8 mouse cellular contexts compared by ENCODE assay signal in the genomic region with DNA sequence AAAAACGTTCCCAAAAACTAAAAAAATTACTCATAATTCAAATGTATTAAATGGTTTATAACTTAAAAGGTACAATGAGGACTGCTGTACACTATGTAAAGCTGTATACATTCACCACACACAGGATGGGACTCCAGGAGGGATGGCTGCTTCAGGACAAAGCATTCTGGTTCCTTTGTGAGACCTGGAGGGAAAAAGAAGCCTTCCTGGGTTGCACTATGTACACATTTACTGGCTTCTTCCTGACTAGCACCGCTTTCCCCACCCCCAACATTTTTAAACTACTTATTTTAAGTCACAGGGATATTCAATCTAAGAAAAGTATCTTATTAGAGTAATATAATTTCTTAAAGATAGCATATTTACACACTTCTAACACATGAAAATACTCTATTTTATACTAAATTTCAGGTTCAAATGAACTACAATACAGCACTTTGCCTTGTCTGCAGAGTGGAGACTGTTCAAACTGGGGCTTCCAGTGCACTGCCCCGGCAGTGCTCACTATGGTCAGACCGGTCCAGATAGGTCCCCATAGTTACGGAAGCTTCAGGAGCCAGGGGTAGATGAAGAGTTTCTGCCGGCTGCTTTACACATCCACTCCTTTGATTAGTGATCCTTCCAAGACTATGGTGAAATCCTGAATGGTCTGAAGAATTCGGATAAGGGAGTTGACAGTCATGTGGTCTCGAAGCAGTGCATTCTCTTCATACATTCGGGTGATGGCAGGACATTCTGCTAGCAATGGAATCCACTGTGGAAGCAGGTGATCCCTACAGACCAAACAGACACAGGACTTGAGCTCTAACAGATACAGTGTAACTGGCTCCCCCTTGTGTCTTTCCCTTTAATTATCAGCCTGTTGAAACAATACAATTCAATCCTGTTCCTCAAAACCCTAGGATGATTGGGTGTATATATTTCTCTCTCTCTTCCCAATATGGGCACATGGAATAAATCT. TPM values are rescaled to one million over a fixed set of nuclear protein-coding genes. Genes with fewer than 3 reads are reported as not detected.
A peak's percentile ranks its signal among the peaks of the same experiment; 100 is the strongest.
DNase-seq lines count a peak whose midpoint lies in the region; ATAC-seq and TF ChIP-seq lines count a peak whose summit lies in the region.

No protein-coding gene starts in this region.

- H3K4me2 ChIP-seq in embryonic facial prominence, embryonic 14.5 days (ENCODE audit: low read depth, low read length), result no peak overlapping the region
- no peak overlapping the region for H3K4me2 ChIP-seq in kidney, embryonic 15.5 days

- peak; percentile 27; the same call in 1 of the 2 replicates for TF ChIP-seq CTCF in cerebellum, adult 2 months (IDR thresholded peaks at IDR 0.05; ENCODE audit: borderline replicate concordance, insufficient read depth, low read depth, low read length)
- peak; percentile 5 for TF ChIP-seq CTCF in ES-Bruce4 (IDR thresholded peaks at IDR 0.05; ENCODE audit: low read depth, low read length)

- H3K27me3 ChIP-seq in cerebellum, adult 2 months (ENCODE audit: control insufficient read depth, insufficient read depth, low read length), result no peaks in the 10 kb centered on the region
- H3K27me3 ChIP-seq in ES-Bruce4 (ENCODE audit: control insufficient read depth, insufficient read depth, low read length, poor library complexity, severe bottlenecking), result no peaks in the 10 kb centered on the region
- no peaks in the 10 kb centered on the region for H3K27me3 ChIP-seq in embryonic facial prominence, embryonic 14.5 days (replicated peaks; ENCODE audit: control insufficient read depth, insufficient read depth, low read length)
- no peaks in the 10 kb centered on the region for H3K27me3 ChIP-seq in kidney, embryonic 15.5 days

- H3K9ac ChIP-seq in ES-Bruce4 (ENCODE audit: low read depth, poor library complexity, severe bottlenecking), result peak overlapping the region; percentile 97
- no peak overlapping the region for H3K9ac ChIP-seq in embryonic facial prominence, embryonic 14.5 days (ENCODE audit: low read depth, low read length)
- no peak overlapping the region for H3K9ac ChIP-seq in kidney, embryonic 15.5 days

- no peak overlapping the region for H3K4me3 ChIP-seq in cerebellum, adult 2 months (replicated peaks; ENCODE audit: insufficient read depth, low read depth, low read length)
- H3K4me3 ChIP-seq in ES-Bruce4 (ENCODE audit: low read depth, low read length), result peak overlapping the region; percentile 96
- H3K4me3 ChIP-seq in embryonic facial prominence, embryonic 14.5 days (ENCODE audit: low read depth, low read length), result no peak overlapping the region
- no peak overlapping the region for H3K4me3 ChIP-seq in kidney, embryonic 15.5 days (replicated peaks)

- no peak for TF ChIP-seq EP300 in ES-Bruce4 (IDR thresholded peaks at IDR 0.05; ENCODE audit: insufficient read depth, low read depth, low read length)

- TF ChIP-seq POLR2A in cerebellum, adult 2 months (IDR thresholded peaks at IDR 0.05; ENCODE audit: borderline replicate concordance, insufficient read depth, low read length), result no peak
- no peak for TF ChIP-seq POLR2A in ES-Bruce4 (IDR thresholded peaks at IDR 0.05; ENCODE audit: insufficient read depth, low read length)

- no peaks in the 10 kb centered on the region; the same call in 1 of the 2 replicates for H3K36me3 ChIP-seq in ES-Bruce4 (ENCODE audit: control insufficient read depth, insufficient read depth, low read length, poor library complexity, severe bottlenecking)
- peaks cover 14% of the 10 kb centered on the region for H3K36me3 ChIP-seq in embryonic facial prominence, embryonic 14.5 days (ENCODE audit: control insufficient read depth, insufficient read depth, low read length)
- H3K36me3 ChIP-seq in kidney, embryonic 15.5 days, result peaks cover 31% of the 10 kb centered on the region

- no peak overlapping the region for H3K27ac ChIP-seq in cerebellum, adult 2 months (ENCODE audit: insufficient read depth, low read length)
- H3K27ac ChIP-seq in ES-Bruce4 (ENCODE audit: insufficient read depth, low read length), result peak overlapping the region; percentile 100
- H3K27ac ChIP-seq in embryonic facial prominence, embryonic 14.5 days (replicated peaks; ENCODE audit: low read depth, low read length), result no peak overlapping the region
- H3K27ac ChIP-seq in kidney, embryonic 15.5 days, result no peak overlapping the region

- DNase-seq in cerebellum, adult 2 months, result peak in 1 of 2 experiments; percentile 9
- DNase-seq in cerebellum, adult 8-10 months, result no peak
- DNase-seq in embryonic facial prominence, embryonic 14.5 days (ENCODE audit: low spot score), result peak; percentile 82
- DNase-seq in naive thymus-derived CD4-positive, alpha-beta T cell, adult 2 months (ENCODE audit: low read depth), result peak; percentile 30
- no peak for DNase-seq in cerebellum, adult 11 months

- peak; percentile 68 for ATAC-seq in embryonic facial prominence, embryonic 14.5 days (ENCODE audit: low read depth)
- peak; percentile 54 for ATAC-seq in kidney, embryonic 15.5 days (replicated peaks; ENCODE audit: low FRiP score)
- no peak for ATAC-seq in erythroblast, adult 5-6 weeks (replicated peaks; ENCODE audit: low FRiP score, poor library complexity, severe bottlenecking)

- no peaks in the 10 kb centered on the region for H3K9me3 ChIP-seq in ES-Bruce4 (replicated peaks; ENCODE audit: control insufficient read depth, insufficient read depth, low read length, poor library complexity, severe bottlenecking)
- H3K9me3 ChIP-seq in embryonic facial prominence, embryonic 14.5 days (ENCODE audit: control insufficient read depth, low read length), result no peaks in the 10 kb centered on the region
- no peaks in the 10 kb centered on the region for H3K9me3 ChIP-seq in kidney, embryonic 15.5 days (replicated peaks)

- WGBS in cerebellum, adult 2 months, result 29% methylated on average over 9 of the region's 9 CpGs
- WGBS in embryonic facial prominence, embryonic 14.5 days, result 33% methylated on average over 9 of the region's 9 CpGs
- WGBS in kidney, embryonic 15.5 days, result 35% methylated on average over 9 of the region's 9 CpGs

- H3K4me1 ChIP-seq in cerebellum, adult 2 months (ENCODE audit: control insufficient read depth, insufficient read depth, low read length), result no peaks in the 10 kb centered on the region
- H3K4me1 ChIP-seq in ES-Bruce4 (ENCODE audit: control insufficient read depth, insufficient read depth, low read length), result peaks cover 1% of the 10 kb centered on the region
- H3K4me1 ChIP-seq in embryonic facial prominence, embryonic 14.5 days (ENCODE audit: control insufficient read depth, insufficient read depth, low read length), result no peaks in the 10 kb centered on the region
- peaks cover 3% of the 10 kb centered on the region; the same call in 1 of the 2 replicates for H3K4me1 ChIP-seq in kidney, embryonic 15.5 days

RNA-seq across cellular contexts. Expression of gene Sinhcaf, which starts 47.1 kb away (rescaled TPM):
- 1.6 and 1.8 TPM in 2 replicates for polyA plus RNA-seq in cerebellum, adult 2 months (2012; rRNA removed)
- 406 and 461 TPM in 2 replicates for polyA plus RNA-seq in ES-Bruce4 (2011; ENCODE audit: insufficient read depth, insufficient read length, low read depth, missing spikeins)
- 62.4 and 72.0 TPM in 2 replicates for polyA plus RNA-seq in embryonic facial prominence, embryonic 14.5 days (2014; fragmentation: Nextera tagmentation; extraction: Ambion mirVana)
- 144 and 158 TPM in 2 replicates for polyA plus RNA-seq in kidney, embryonic 15.5 days (2015; fragmentation: Nextera tagmentation; extraction: Ambion mirVana)
- total RNA-seq in erythroblast, adult 5-6 weeks (2015; ENCODE audit: low replicate concordance), result 4.6 and 9.0 TPM in 2 replicates
- 9.0 and 12.8 TPM in 2 replicates for total RNA-seq in erythroblast, adult 5-6 weeks (2017; ENCODE audit: low replicate concordance)

Comparison
In these comparisons a context has a peak if more than half of its experiments do, and no peak if none do; other contexts are left out.
1. DNase-seq: peak in embryonic facial prominence, embryonic 14.5 days (single experiment) and naive thymus-derived CD4-positive, alpha-beta T cell, adult 2 months (single experiment); none in cerebellum, adult 8-10 months (single experiment) and cerebellum, adult 11 months (single experiment).
2. RNA of gene Sinhcaf, which starts 47.1 kb away (polyA plus RNA-seq): 406 to 461 TPM in ES-Bruce4, 144 to 158 TPM in kidney, embryonic 15.5 days and 62.4 to 72.0 TPM in embryonic facial prominence, embryonic 14.5 days; 1.6 to 1.8 TPM in cerebellum, adult 2 months; every median in the first group is over 10 times any median in the second.